Mouse (Mus musculus) neural tube, embryonic 13.5 days (tissue): ENCODE results near the gene Hs1bp3. TPM values are rescaled to one million over a fixed set of nuclear protein-coding genes. Genes with fewer than 3 reads are reported as not detected.

Experiments
- ATAC-seq: fragments of 200-750 bp; cut with Nextera tagmentation; 2 replicates; pipeline ENCODE4 v1.8.0; 2017; ENCODE audit warnings: low read depth, mild to moderate bottlenecking, moderate TSS enrichment, moderate library complexity
- H3K27ac ChIP-seq: fragments of 300-500 bp; sonication (generic); replicated peaks from 2 replicates; pipeline ENCODE4 v1.5.1; 2015; ENCODE audit warnings: moderate library complexity, mild to moderate bottlenecking, inconsistent platforms
- H3K27me3 ChIP-seq: fragments of 300-500 bp; sonication (generic); 2 replicates; pipeline ENCODE4 v1.6.1; 2015; ENCODE audit warnings: mild to moderate bottlenecking, inconsistent platforms
- H3K36me3 ChIP-seq: fragments of 300-500 bp; sonication (generic); 2 replicates; pipeline ENCODE4 v1.6.1; 2015; ENCODE audit warnings: mild to moderate bottlenecking, inconsistent platforms
- H3K4me1 ChIP-seq: fragments of 300-500 bp; sonication (generic); replicated peaks from 2 replicates; pipeline ENCODE4 v1.6.1; 2015; ENCODE audit warnings: inconsistent platforms
- H3K4me2 ChIP-seq: fragments of 300-500 bp; sonication (generic); 2 replicates; pipeline ENCODE4 v1.6.1; 2015; ENCODE audit warnings: inconsistent platforms, mild to moderate bottlenecking, moderate library complexity
- H3K4me3 ChIP-seq: fragments of 300-500 bp; sonication (generic); 2 replicates; pipeline ENCODE4 v1.5.1; 2015; ENCODE audit warnings: mild to moderate bottlenecking, inconsistent platforms
- H3K9ac ChIP-seq: fragments of 300-500 bp; sonication (generic); 2 replicates; pipeline ENCODE4 v1.6.1; 2015; ENCODE audit warnings: moderate library complexity, mild to moderate bottlenecking, inconsistent platforms
- H3K9me3 ChIP-seq: fragments of 300-500 bp; sonication (generic); 2 replicates; pipeline ENCODE4 v1.6.1; 2016; ENCODE audit warnings: inconsistent platforms
- WGBS: fragments of 180-500 bp; shearing (Covaris S2); methylation state at CpG from one replicate; pipeline ENCODE4 v1.1.7; 2015; 5-methylcytosine and 5-hydroxymethylcytosine counted together
- polyA plus RNA-seq: library from polyadenylated mRNA; unstranded; fragments of >200 nt; fragmentation: Nextera tagmentation; extraction: Ambion mirVana; gene quantifications from 2 replicates; pipeline ENCODE4 v1.2.1, GENCODE M21; 2015

The Hs1bp3 gene
- polyA plus RNA-seq, 1 experiment from 2014 or later, result 11.3 TPM

- no peak for ATAC-seq
- Histone ChIP-seq H3K4me2 (no peak overlapping the region), H3K36me3 (no peaks in the 10 kb centered on the region), H3K27ac (no peak overlapping the region), H3K9me3 (no peaks in the 10 kb centered on the region), H3K9ac (no peak overlapping the region), H3K4me3 (no peak overlapping the region), H3K27me3 (no peaks in the 10 kb centered on the region), H3K4me1 (no peaks in the 10 kb centered on the region)
- WGBS, result 79% methylated on average over 7 of the region's 7 CpGs
Measured at GRCm38 (mm10) chr12:8372511-8373180, 59.4 kb downstream of the Hs1bp3 start.

GRCm38 (mm10) chr12:8373741-8374140, 60.5 kb downstream of the Hs1bp3 start:
- H3K9me3 ChIP-seq, result no peaks in the 10 kb centered on the region
- H3K27me3 ChIP-seq, result no peaks in the 10 kb centered on the region
- WGBS, result 79% methylated on average over 5 of the region's 5 CpGs
- H3K4me2 ChIP-seq, result no peak overlapping the region
- ATAC-seq, result no peak
- no peak overlapping the region for H3K4me3 ChIP-seq
- no peak overlapping the region for H3K9ac ChIP-seq
- H3K27ac ChIP-seq, result no peak overlapping the region
- no peaks in the 10 kb centered on the region for H3K4me1 ChIP-seq
- no peaks in the 10 kb centered on the region for H3K36me3 ChIP-seq

- no peak overlapping the region for H3K4me2 ChIP-seq
- no peak for ATAC-seq
Measured at GRCm38 (mm10) chr12:8377169-8377568, 63.9 kb downstream of the Hs1bp3 start.

GRCm38 (mm10) chr12:8377955-8378620, 64.9 kb downstream of the Hs1bp3 start:
- Histone ChIP-seq H3K4me2 (no peak overlapping the region), H3K27ac (0 out of 2 replicates have a peak overlapping the region, but pooled peaks have one; percentile 18), H3K36me3 (no peaks in the 10 kb centered on the region), H3K4me3 (no peak overlapping the region), H3K27me3 (no peaks in the 10 kb centered on the region), H3K4me1 (peaks cover 5% of the 10 kb centered on the region; the same call in 1 of the 2 replicates), H3K9me3 (no peaks in the 10 kb centered on the region), H3K9ac (no peak overlapping the region)
- 70% methylated on average over 9 of the region's 9 CpGs for WGBS
- ATAC-seq, result no peak

More at GRCm38 (mm10) chr12:8377169-8377568, 63.9 kb downstream of the Hs1bp3 start:
- H3K9ac ChIP-seq, result no peak overlapping the region
- peaks cover 5% of the 10 kb centered on the region; the same call in 1 of the 2 replicates for H3K4me1 ChIP-seq
- no peaks in the 10 kb centered on the region for H3K36me3 ChIP-seq
- WGBS, result 76% methylated on average over 1 of the region's 1 CpGs
- H3K4me3 ChIP-seq, result no peak overlapping the region
- no peaks in the 10 kb centered on the region for H3K9me3 ChIP-seq
- no peaks in the 10 kb centered on the region for H3K27me3 ChIP-seq
- H3K27ac ChIP-seq, result no peak overlapping the region

- WGBS, result 64% methylated on average over 8 of the region's 8 CpGs
- H3K27ac ChIP-seq, result no peak overlapping the region
- H3K27me3 ChIP-seq, result no peaks in the 10 kb centered on the region
- H3K4me3 ChIP-seq, result no peak overlapping the region
- no peak overlapping the region for H3K4me2 ChIP-seq
- H3K9me3 ChIP-seq, result no peaks in the 10 kb centered on the region
- H3K9ac ChIP-seq, result no peak overlapping the region
- H3K36me3 ChIP-seq, result no peaks in the 10 kb centered on the region
- 0 out of 2 replicates have a peak, but pooled peaks have one; percentile 36 for ATAC-seq
- H3K4me1 ChIP-seq, result peaks cover 5% of the 10 kb centered on the region; the same call in 1 of the 2 replicates
Measured at GRCm38 (mm10) chr12:8379795-8380521, 66.7 kb downstream of the Hs1bp3 start.

- H3K4me1 ChIP-seq, result peaks cover 5% of the 10 kb centered on the region
- H3K27ac ChIP-seq, result no peak overlapping the region
- no peak for ATAC-seq
- no peak overlapping the region for H3K4me2 ChIP-seq
- H3K4me3 ChIP-seq, result no peak overlapping the region
- H3K9me3 ChIP-seq, result no peaks in the 10 kb centered on the region
- no peak overlapping the region for H3K9ac ChIP-seq
- 65% methylated on average over 9 of the region's 9 CpGs for WGBS
- H3K36me3 ChIP-seq, result no peaks in the 10 kb centered on the region
- no peaks in the 10 kb centered on the region for H3K27me3 ChIP-seq
Measured at GRCm38 (mm10) chr12:8380944-8381343, 67.7 kb downstream of the Hs1bp3 start.

- no peak for ATAC-seq
Measured at GRCm38 (mm10) chr12:8381940-8382339, 68.7 kb downstream of the Hs1bp3 start.

GRCm38 (mm10) chr12:8383822-8384221, 70.6 kb downstream of the Hs1bp3 start:
- Histone ChIP-seq H3K27me3 (no peaks in the 10 kb centered on the region), H3K9ac (no peak overlapping the region), H3K27ac (no peak overlapping the region), H3K4me1 (peaks cover 5% of the 10 kb centered on the region), H3K9me3 (no peaks in the 10 kb centered on the region), H3K36me3 (no peaks in the 10 kb centered on the region), H3K4me3 (no peak overlapping the region), H3K4me2 (no peak overlapping the region)
- no peak for ATAC-seq
- 88% methylated on average over 6 of the region's 6 CpGs for WGBS

More at GRCm38 (mm10) chr12:8381940-8382339, 68.7 kb downstream of the Hs1bp3 start:
- H3K9me3 ChIP-seq, result no peaks in the 10 kb centered on the region
- H3K4me1 ChIP-seq, result peaks cover 5% of the 10 kb centered on the region
- H3K9ac ChIP-seq, result no peak overlapping the region
- no peaks in the 10 kb centered on the region for H3K27me3 ChIP-seq
- no peak overlapping the region for H3K27ac ChIP-seq
- no peaks in the 10 kb centered on the region for H3K36me3 ChIP-seq
- no peak overlapping the region for H3K4me3 ChIP-seq
- 87% methylated on average over 2 of the region's 2 CpGs for WGBS
- no peak overlapping the region for H3K4me2 ChIP-seq

GRCm38 (mm10) chr12:8386451-8387011, 73.3 kb downstream of the Hs1bp3 start:
- H3K9ac ChIP-seq, result no peak overlapping the region
- ATAC-seq, result peak; percentile 65
- no peak overlapping the region for H3K4me3 ChIP-seq
- H3K36me3 ChIP-seq, result no peaks in the 10 kb centered on the region
- H3K27me3 ChIP-seq, result no peaks in the 10 kb centered on the region
- no peak overlapping the region for H3K4me2 ChIP-seq
- H3K27ac ChIP-seq, result peak overlapping the region; percentile 67
- H3K9me3 ChIP-seq, result no peaks in the 10 kb centered on the region
- 56% methylated on average over 6 of the region's 6 CpGs for WGBS
- no peaks in the 10 kb centered on the region; the same call in 1 of the 2 replicates for H3K4me1 ChIP-seq

- Histone ChIP-seq H3K27me3 (no peaks in the 10 kb centered on the region), H3K36me3 (no peaks in the 10 kb centered on the region), H3K4me2 (no peak overlapping the region), H3K9me3 (no peaks in the 10 kb centered on the region), H3K9ac (no peak overlapping the region), H3K27ac (peak overlapping the region; percentile 67; the same call in 1 of the 2 replicates), H3K4me1 (no peaks in the 10 kb centered on the region; the same call in 1 of the 2 replicates), H3K4me3 (no peak overlapping the region)
- WGBS, result 70% methylated on average over 1 of the region's 1 CpGs
- ATAC-seq, result no peak
Measured at GRCm38 (mm10) chr12:8387281-8387680, 74.0 kb downstream of the Hs1bp3 start.

GRCm38 (mm10) chr12:8388529-8389414, 75.5 kb downstream of the Hs1bp3 start:
- Histone ChIP-seq H3K4me1 (no peaks in the 10 kb centered on the region; the same call in 1 of the 2 replicates), H3K9me3 (no peaks in the 10 kb centered on the region), H3K4me3 (no peak overlapping the region), H3K4me2 (no peak overlapping the region), H3K27me3 (no peaks in the 10 kb centered on the region), H3K27ac (no peak overlapping the region), H3K9ac (no peak overlapping the region), H3K36me3 (no peaks in the 10 kb centered on the region)
- WGBS, result 80% methylated on average over 4 of the region's 4 CpGs
- ATAC-seq, result no peak
